Mouse (Mus musculus) left cerebral cortex, adult 2 months (tissue): ENCODE results near the gene Vmn2r57. TPM values are rescaled to one million over a fixed set of nuclear protein-coding genes. Genes with fewer than 3 reads are reported as not detected.
"Not testable (repeated sequence)": the region's sequence is repeated elsewhere in the genome, so short reads cannot be mapped to it uniquely, and the experiment has no call there.

Source experiments
- DNase-seq, 2 experiments: peaks; one replicate each; pipeline ENCODE4 v3.0.0; 2021 to 2022; ENCODE audit warnings: low spot score in 2 of 2, mixed read lengths in 1 of 2; ENCODE audit errors: extremely low spot score in 1 of 2
- H3K27ac ChIP-seq: fragments of 200-600 bp; 2 replicates; pipeline ENCODE4 v1.8.1; 2022
- H3K4me3 ChIP-seq: fragments of 200-600 bp; 2 replicates; pipeline ENCODE4 v1.8.1; 2022
- CTCF ChIP-seq: fragments of 200-600 bp; IDR thresholded peaks from 2 replicates; pipeline ENCODE4 v1.8.1; 2022; ENCODE audit warnings: antibody characterized with exemption, mild to moderate bottlenecking, moderate library complexity
- intact Hi-C: fragments of 180-260 bp; cut with DNase I; formaldehyde crosslinking; loops from one replicate; pipeline ENCODE4 v1.15.1; 2025
- long read RNA-seq, 2 experiments: library from polyadenylated mRNA; stranded (forward); transcript quantifications; one replicate each; pipeline ENCODE4 v2.0.0; 2021; ENCODE audit warnings: borderline mapping rate in 2 of 2
- total RNA-seq, 2 experiments: library from RNA; stranded (reverse); gene quantifications; 2 replicates each; pipeline ENCODE4 v1.2.3; 2021

Vmn2r57 gene
- under 1 TPM; 0.36 to 0.56 TPM for total RNA-seq
- long read RNA-seq, experiment 1 = 0 reads
- long read RNA-seq, experiment 2 = 0 reads

DNA sequence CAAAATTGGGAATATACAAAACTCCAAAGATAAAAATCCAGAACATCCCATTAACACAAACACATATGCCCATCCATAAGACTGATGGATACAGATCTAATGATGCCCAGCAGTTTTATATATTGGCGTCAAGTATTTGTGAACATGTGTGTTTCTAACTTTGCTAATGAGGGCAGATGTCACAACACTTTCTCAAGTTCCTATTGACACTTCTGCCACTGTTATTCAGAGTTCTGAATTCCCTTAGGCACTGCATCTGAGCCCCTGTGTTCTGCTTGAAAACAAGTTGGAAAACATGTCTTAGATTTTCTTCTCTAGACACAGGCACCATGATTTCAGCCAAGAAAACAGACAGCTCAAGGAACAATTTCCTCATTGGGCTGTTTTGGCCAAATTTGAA is at the start of gene Vmn2r57:
TSS of gene Vmn2r57 (minus strand) at position 101 of the 400 bp plus-strand sequence.
- intact Hi-C loops, DNase-seq, H3K4me3 ChIP-seq, H3K27ac ChIP-seq: not testable (repeated sequence)

DNA sequence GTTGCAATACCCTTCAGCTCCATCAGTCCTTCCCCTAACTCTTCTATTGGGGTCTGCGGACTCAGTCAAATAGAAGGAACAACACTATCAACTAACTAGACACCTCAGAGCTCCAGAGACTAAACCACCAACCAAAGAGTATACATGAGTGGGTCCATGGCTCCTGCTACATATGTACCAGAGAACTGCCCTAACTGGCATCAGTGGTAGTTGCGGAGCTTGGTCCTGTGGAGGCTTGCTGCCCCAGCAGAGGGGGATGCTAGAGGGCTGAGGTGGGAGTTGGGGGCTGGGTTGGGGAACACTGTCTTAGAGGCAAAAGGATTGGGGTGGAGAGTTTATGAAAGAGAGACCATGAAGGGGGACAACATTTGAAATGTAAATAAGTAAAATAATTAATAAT is 49.4 kb upstream of the Vmn2r57 start:
- DNase-seq = peak in 1 of 2 experiments; percentile 11
- no peak for TF ChIP-seq CTCF
- intact Hi-C loops = loop anchor here (5.0 kb wide), 1 partner anchor 1781 kb away; no protein-coding TSS in a partner anchor
- Histone ChIP-seq H3K4me3 (no peak overlapping the region), H3K27ac (no peak overlapping the region)

DNA sequence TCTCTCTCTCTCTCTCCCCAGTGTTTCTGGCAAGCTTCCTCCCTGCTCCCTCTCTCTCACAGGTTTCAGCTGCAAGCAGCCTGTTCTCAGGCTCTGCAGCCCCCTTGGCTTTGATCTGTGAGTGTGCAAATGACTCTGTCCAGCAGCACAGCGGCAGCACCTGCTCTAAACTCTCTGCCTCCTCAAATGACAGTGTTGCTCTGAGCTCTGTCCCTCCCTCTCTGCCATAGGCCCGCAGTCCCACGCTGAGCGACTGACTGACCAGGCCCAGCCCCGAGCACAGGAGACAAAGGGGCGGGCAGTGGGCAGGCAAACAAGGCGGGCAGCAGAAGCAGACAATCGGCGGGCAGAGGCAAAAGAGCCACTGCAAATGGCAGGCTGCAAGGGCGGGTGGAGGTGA is 3.4 kb upstream of the Vmn2r57 start:
- intact Hi-C loops = no loop called here
- no peak for TF ChIP-seq CTCF
- Histone ChIP-seq H3K4me3 (no peak overlapping the region), H3K27ac (no peak overlapping the region)
- no peak for DNase-seq

DNA sequence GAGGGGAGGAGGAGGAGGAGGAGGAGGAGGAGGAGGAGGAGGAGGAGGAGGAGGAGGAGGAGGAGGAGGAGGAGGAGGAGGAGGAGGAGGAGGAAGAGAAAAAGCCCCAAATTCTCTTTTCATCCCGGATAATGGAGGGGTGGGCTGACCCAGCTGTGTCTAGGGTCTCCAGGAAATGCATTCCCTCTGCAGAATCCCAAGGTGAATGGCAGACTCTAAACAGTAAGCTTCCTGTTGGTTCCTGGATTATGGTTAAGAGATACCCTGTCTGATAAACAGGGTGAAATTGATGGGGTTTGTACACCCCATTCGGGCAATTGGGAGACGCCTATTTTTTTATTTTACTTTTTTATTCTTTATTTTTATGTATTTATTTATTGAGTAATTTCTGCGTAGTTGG is 54.4 kb downstream of the Vmn2r57 start:
- Histone ChIP-seq H3K4me3 (peak overlapping the region; percentile 26; the same call in 1 of the 2 replicates), H3K27ac (no peak overlapping the region)
- intact Hi-C loops = no loop called here
- no peak for DNase-seq
- no peak for TF ChIP-seq CTCF

DNA sequence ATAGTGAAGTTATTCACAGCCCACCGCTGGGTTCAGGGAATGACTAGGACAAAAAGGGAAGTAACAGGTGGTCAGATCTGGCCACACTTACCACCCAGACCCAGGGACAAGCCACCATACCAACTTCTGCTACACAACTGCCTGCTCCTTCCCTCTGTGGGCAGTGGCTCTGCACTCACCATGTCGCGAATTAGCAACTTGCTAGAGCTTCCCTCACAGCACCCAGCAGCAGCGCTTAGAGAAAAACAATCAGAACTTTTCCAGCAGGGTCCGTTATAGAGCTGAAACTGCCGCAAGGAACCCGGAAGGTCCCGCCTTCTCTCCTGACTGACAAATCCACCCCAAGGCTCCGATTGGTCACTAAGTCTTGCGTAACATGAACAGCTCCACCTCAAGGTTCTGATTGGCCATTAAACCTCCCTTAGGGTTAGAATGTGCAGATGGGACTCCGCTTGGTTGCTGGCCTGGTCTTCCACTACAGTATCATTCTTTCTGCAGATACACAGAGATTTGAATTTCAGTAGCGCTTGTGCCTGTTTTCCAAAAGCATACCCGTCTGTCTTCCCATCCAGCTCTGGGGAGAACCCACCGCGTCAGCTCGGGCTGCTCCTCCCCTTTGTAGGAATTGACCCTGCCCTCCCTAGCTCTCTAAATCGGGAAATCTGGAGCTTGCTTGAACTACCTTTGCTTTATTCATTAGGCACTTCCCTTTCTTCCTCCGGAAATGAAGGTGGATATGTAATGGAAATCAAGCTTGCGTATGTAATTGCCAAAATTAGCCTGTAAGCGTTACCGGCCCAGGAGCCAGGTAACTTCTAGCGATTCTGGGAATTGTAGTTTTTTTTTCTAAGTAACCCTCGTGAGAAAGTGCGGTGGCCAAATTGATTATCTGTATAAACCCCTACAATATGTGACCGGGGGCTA is 55.2 kb downstream of the Vmn2r57 start, which contains the start of gene AI987944:
TSS of gene AI987944 (minus strand) at position 332 of the 924 bp plus-strand sequence.
- peak within 1 kb of the TSS; percentile 69 for H3K4me3 ChIP-seq
- no peak; the same call in 1 of the 2 replicates for TF ChIP-seq CTCF
- DNase-seq = peak; percentile 72 to 84
- peak within 1 kb of the TSS; percentile 95 for H3K27ac ChIP-seq
- intact Hi-C loops = loop anchor here (1.0 kb wide), 2 partner anchors 106 to 240 kb away; partner anchors contain the start of genes AW146154, Gm20449 and Zfp788

Other genes with a start within 250 kb of the Vmn2r57 start
- 1 to 10 TPM; 9.5 to 9.6 TPM for gene AI987944, start 55.3 kb downstream of the Vmn2r57 start, total RNA-seq
- gene Gm20449, start 50.7 kb upstream of the Vmn2r57 start, total RNA-seq = under 1 TPM; 0.11 to 0.30 TPM
- 1 to 10 TPM; 8.6 to 8.7 TPM for gene AW146154, start 51.2 kb upstream of the Vmn2r57 start, total RNA-seq
- not detected for gene Gm6871, start 125.0 kb upstream of the Vmn2r57 start, total RNA-seq
- gene 2610021A01Rik, start 150.5 kb upstream of the Vmn2r57 start, total RNA-seq = 10 to 100 TPM; 30.4 to 34.1 TPM
- gene Zfp788, start 184.5 kb upstream of the Vmn2r57 start, total RNA-seq = 10 to 100 TPM; 35.1 to 35.6 TPM